Mouse (Mus musculus) embryo, embryonic 11.5 days (tissue): Measurements from ENCODE around the gene Sptb.
A peak's percentile ranks its signal among the peaks of the same experiment; 100 is the strongest.

Experiments used
- DNase-seq: peaks from one replicate; pipeline ENCODE4 v3.0.0-alpha.2; 2012; ENCODE audit warnings: low read depth, low spot score

Gene Sptb

DNA sequence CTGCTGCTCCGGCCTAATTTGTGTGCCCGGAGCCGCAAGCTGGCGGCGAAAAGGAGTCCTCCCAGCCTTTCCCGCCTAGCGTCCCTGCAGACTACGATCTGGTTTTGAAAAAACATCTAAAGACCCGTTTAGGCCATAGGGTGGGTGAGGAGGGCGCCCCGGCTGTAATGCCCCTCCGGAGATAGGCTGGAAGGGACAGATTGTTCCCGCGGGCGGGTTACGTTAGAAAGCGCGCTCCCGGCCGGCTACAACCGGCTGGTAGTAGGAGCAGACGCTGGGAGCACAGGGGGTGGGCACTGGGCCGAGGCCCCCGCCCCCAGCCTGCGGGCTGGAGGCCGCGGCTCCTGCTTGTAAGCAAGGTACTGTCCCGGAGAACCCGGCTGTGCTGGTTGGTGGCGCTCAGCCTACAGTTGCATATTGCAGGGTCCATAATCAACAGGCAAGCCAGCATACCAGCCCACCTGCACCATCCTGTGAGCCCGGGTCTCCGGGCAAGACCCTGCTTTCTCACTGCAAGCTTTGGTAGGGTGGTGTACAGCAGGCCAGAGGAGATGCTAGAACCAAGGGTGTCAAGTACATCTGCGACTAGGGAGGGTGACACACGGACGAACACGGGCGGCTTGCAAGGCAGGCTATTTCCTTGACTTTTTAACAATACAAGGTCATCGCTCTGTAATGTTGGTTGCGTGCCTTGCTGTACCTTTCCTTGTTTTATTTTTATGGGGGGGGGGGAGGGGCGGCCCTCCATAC, at the start of gene Sptb:
TSS of gene Sptb (minus strand) at position 197 of the 750 bp plus-strand sequence.
- DNase-seq = no peak

DNA sequence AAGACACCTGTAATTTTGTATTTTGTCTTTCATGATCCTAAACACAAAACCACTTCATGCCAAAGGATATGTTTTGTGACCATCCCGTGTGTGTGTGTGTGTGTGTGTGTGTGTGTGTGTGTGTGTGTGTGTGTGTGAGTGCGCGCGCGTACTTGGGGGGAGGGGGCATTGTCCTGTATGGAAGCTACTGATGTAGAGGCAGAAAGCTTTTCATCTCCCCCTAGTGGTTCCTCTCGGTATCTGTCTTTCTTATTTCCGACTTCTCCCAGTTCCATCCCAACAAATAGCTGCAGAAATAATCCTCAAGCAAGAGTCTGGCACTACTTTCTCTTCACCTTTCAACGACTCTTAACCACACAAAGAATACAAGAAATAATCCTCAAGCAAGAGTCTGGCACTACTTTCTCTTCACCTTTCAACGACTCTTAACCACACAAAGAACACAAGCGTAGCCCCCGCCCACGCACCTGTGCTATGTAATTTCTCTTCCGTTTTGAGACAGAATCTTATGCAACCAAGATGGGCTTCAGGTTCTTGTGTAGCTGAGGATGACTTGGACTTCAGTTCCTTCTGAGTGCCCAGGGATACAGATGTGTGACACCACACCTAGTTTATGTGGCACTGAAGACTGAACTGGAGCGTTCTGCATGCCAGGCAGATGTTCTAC, 42.4 kb upstream of the Sptb start:
- peak; percentile 29 for DNase-seq

DNA sequence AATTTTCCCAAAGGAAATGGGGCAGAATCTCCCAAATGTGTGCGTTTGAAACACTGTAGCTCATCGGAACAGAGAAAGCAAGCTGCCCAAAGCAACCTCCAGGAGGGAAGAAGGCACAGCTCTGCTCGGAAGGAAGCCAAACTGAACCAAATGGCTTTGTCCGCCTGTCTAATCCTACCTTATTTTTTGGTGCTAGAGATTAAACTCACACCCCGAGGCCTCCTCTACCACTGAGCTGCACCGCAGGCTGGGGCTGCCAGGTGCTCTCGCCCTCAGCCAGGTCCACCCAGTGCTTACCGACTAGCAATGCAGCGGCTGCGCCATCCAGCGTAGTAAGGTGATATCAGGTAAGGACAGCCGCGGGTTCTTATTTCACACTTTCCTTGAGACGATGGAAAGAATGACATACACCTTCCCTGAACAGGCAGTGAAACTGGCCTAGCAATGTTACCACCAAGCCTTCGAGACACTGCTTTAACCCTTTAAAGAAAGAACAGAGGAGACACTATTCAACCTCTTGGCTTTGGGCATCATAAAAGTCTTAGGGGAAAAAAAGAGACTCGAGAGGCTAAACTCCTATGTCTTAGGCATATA, 40.6 kb upstream of the Sptb start:
- DNase-seq = no peak

DNA sequence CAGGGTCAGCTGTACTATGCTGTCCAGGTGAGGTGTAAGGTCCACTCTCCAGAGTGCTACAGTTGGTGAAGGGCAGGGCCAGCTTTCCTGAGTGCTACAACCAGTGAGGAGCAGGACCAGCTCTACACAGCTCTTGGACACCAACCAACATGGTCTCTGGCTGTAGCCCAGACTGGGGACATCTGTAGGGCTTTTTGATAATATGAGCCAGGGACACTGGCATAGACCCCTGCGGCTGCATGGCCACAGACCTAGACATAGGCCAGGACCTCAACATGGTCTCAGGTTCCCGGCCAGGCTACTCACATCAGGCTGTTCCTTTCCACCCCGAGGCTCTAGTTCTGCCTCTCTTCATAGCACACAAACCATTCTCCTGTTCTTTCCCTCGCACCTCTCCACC, 17.6 kb upstream of the Sptb start:
- DNase-seq = no peak

DNA sequence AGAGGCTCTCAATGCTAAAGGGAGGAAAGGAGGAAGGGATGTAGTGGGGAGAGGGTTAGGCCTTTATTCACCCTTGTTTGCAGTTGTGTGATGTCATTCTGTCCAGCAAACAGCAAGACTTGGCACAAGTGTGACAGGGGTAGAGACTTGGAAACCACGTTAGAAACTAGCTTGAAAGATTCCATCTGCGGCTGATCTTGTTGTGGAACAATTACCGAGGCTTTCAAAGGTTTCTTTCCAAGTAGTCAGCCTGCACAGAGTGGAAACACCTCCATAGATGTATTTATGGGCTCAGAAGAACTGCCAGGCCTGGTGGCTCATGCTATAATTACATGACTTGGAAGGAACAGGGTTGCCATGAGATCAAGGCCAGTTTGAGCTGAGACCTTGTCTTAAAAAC, 11.7 kb upstream of the Sptb start:
- no peak for DNase-seq

DNA sequence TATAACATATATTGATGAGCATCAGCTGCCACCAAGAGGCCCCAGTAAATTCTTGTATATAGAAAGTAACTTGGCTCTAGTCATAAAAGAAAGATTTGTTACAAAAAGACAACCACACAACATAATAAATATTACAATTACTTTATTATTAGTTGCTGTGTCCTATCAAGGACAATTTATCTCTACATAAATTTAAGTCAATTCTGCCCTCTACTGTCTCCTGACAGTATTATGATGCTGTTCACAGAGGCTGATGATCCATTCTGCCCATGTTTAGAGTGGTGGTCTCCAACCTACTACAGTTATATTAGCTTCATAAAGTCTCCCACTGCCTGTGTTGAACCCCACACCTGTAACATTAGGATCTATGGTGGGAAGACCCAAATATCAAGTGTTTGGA, 10.2 kb upstream of the Sptb start:
- no peak for DNase-seq

DNA sequence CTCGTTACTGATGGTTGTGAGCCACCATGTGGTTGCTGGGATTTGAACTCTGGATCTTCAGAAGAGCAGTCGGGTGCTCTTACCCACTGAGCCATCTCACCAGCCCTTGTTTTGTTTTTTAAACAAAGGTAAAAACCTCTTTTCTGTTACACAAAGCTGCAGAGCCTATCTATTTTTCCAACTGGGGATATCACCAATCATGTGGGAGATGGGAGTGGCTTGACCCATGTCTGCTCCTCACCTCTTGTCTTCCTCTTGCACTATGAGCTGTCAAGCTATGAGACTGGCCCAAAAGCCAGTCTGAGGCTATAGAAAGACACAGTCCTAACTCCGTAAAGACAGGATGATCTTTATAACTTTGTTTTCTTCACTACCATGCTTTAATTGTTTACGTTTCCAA, 8.0 kb upstream of the Sptb start:
- no peak for DNase-seq

DNA sequence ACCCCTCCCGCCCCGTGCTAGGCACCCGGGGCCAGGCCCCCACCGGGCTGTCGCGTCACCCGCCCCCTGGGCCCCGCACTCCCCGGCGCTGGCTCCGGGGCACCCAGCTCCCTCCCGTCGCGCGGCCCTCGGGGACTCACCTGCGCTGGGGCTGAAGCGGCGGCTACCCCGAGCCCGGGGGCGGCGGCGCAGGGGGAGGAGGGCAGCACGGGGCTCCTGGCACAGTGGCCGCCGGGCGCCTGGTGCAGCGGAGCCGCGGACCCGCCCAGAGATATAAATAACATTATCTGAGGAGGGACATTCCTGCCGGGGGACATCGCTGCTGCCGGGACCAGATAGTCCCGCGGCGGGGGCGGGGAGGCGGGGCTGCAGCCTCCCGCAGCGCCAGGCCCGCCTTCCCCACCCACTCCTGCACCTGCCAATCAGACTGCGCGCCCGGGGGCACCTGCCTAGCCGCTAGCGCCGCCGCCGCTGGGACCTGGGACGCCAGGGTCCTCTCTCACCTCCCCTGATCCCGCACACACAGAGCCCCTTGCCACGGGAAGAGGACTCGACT, 474 bp downstream of the Sptb start:
- no peak for DNase-seq

DNA sequence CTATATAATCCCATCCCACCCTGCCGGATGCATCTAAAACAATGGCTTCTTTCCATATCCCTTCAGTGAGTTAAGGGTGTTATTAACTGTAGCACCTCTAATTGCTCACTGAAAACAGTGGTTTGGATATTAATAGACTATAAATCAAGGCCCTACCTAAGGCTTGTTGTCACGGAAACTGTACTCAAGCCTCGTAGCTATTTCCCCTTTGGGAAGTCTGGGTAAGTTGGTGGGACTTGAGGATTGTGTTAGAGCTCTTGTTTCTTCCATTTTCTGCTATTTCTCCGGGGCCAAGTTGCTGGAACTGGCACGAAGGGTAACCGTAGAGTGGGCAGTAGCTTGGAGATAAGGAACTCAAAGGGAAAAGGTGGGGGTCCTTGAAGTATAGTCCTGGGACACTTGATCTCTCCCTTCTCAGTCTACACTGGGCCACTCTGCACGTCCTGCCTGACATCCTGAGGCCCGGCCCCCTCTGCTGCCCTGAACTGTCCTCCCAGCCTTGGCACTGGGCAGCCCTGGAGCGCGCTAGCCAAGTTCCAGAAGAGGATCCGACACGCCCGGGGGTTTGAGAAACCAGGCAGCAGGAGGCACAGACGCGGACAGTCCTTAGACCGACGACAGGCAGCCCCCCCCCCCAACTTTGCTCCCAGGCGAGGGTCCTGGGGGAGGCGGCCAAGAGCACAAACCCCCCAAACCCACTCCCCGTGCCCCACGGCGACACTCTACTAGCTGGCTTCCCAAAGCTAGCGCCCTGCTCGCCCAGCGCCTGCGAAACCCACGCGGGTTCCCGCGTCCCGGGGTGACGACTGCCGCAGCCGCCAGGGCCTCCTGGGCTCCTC, 1.2 kb downstream of the Sptb start:
- no peak for DNase-seq

DNA sequence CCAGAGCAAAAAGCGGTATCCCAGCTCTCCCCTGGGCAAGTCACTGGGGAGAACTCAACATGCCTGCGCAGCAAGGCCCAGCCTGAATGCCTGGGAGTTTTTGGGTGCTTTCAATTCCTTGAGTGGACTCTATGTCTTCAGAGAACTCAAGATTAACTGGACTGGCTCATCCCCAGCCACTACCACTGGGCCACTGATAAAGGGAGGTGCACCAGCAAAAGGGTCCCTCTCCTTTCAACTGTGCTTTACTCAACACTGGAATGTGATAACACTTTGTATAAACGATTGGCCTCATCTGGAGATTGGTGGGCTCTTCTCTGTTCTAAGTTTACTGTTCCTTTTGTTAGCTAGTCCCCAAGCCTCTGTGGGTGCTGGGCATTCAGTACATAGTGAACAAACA, 2.2 kb downstream of the Sptb start:
- DNase-seq = no peak

DNA sequence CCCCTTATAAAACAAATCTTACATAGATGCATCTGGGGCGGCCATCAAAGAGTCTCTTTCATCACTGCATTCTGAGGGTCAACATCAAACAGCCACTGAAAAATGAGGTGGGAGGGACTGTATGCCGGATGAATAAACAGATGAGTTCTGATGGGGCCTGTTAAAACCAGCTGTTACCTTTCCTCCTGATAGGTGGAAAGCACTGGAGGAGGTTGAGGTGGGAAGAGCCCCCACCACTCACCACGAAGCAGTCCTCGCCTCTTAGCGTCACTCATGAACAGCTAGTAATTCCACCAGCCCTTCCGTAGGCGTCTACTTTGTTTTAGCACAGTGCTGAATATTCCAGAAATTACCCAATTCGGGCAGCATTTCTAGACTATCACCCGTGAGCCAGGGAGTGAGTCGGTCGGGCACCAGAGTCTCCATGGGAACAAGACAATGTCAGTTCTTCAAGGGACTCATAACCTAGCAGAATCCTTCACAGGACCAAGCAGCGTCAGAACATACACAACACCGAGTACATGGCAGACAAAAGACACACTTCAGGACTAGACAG, 13.9 kb downstream of the Sptb start:
- no peak for DNase-seq

DNA sequence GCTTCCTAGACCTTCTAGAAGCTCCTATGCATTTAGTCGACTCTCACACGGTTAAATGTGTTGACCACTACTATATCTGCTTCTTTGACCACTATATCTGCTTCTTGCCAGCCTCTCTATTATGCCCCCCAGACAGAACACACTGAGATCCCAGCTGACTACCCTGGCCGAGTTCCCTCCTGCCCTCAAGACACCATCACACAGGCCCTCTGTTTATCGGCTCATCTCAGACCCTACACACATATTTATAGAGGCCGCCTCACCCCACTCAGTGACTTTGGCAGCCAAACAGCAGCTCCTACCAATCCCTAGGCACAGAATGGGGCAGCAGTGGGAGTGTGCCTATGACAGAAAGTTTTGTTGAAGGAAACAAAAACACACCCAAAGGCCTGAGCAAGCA, 14.6 kb downstream of the Sptb start:
- no peak for DNase-seq

DNA sequence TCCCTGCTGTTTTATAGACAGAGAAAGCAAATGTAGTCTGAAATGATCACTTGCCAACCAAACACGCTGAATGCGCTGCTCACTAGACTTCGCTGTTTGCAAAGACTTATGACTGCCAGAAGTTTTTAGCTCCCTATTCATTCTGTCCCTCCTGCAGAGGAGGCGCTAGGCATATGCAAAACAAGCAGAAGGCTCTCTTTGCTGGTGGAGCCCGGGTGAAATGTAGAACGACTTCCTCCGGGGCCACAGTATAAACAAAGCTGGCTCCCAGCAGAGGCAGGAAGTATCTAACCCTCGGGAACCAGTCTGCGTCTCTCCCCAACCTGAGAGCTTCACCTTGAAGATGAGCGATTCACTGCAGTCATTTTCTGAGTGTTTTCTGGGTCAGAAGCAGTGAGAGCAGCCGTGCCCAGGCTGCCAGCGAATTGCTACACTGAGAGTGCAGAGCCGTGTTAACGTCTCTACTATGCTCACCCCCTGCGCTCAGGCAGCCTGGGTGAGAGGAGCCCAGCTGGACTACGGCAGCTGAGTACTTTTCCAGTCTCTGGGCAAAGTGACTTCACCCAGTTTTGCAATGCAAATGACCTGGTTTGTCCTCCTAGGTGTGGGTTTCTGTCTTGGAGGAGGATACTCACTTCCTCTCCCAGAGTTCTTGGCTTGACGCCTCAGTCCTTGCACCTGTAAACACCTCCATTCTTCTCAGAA, 15.4 kb downstream of the Sptb start:
- no peak for DNase-seq

DNA sequence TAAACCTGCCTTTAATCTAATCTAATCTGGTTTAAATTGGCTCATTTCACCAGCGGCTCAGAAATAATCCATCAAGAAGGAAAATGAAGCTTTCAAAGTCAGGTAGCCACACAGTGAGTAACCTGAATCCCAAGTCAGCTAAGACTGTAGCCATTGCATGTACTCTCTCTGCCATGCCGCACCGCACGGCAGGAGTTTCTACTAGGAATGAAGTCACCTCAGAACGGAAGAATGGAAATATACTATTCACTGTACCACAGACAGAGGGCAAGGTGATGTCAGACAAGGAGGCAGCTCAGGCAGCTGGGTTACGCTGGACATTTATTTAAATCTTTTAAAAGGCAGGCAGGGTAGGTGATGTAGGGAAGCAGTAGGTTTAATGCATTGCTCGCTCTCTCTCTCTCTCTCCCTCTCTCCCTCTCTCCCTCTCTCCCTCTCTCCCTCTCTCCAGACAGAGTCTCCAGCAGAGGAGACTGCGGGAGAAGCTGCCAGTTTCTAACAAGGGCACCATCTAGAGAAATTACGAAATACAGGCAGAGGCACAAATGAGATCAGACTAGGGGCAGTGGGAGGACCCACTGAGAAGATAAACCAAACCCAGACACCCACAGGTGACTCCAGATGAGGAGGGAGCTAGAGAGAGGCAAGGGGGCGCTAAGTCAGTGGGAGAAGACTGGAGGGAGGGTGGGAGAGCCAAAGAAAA, 22.7 kb downstream of the Sptb start:
- DNase-seq = no peak

DNA sequence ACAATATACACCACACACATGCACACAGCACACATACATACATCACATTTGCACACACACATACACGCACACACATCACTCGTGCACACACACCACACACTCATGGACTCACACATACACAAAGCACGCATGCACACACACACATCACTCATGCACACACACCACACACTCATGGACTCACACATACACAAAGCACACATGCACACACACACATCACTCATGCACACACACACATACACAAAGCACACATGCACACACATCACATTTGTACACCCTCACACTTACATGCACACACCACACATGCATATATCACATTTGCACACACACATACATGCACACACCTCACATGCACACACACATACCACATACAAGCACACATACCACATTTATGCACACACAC, 24.7 kb downstream of the Sptb start:
- no peak for DNase-seq

DNA sequence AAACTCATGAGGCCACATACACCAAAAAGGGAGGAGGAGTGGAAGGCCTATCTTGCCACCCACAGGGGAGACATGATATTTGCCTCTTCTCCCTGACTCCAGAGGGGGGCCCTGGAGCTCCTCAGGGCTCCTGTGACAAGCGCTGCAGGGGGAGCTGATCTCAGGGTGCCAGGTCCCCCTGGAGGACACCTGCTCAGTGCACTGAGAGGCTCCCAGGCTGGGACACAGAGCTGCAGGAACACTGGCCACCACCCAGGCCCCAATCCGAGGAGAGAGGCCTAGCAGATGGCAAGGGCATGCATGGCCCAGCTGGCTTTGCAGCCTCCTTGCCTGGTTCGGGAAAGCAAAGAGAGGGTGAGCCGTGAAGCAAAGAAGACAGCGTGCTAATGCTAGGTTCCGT, 25.9 kb downstream of the Sptb start:
- no peak for DNase-seq

DNA sequence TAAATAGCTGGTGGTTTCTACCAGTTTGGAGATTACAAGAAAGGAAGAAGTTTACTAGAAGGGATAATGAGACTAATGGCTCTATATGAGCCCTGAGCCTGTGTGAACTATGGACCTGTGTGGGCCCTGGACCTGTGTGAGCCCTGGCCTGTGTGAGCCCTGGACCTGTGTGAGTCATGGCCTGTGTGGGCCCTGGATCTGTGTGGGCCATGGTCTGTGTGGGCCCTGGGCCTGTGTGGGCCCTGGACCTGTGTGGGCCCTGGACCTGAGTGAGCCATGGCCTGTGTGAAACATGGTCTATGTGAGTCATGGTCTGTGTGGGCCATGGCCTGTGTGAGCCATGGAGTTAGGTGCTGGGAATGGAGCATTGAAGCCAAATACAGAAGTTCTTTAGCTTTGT, 28.4 kb downstream of the Sptb start:
- no peak for DNase-seq

DNA sequence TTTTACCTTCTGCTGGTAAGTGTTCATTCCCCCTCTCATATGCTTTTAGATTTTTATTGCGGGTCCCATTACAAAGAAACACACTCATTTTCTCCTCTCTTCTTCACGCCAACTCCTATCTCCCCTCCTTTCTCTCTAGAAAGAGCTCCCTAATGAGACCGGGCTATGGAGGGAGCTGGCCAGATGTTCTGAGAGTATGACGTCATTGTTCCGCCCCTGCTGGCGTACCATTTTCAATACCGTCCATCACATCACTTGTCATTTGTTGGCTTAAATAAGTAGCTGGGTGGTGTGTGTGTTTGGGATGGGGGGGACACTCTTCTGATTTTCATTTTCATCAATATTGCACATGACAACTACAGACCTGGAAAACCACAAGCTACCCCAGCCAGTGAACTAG, 33.3 kb downstream of the Sptb start:
- no peak for DNase-seq

DNA sequence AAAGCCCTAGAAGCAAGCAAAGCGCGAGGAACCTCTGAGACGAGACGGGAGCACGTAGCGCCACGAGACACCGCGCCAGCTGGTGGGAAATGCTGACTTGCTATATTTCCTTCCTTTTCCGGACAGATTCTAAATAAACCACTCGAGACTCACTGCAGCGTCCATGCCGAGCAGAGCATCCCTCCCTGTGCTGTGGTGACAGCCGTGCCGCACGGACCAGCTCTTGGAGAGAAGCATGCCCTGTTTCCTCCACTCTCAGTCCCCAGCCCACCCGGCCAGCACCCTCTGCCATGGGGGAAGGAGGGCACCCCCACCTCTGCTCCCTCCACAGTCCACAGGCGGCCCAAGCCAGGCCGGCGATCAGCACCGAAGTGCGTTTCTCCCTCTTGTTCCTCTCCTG, 33.9 kb downstream of the Sptb start:
- no peak for DNase-seq

DNA sequence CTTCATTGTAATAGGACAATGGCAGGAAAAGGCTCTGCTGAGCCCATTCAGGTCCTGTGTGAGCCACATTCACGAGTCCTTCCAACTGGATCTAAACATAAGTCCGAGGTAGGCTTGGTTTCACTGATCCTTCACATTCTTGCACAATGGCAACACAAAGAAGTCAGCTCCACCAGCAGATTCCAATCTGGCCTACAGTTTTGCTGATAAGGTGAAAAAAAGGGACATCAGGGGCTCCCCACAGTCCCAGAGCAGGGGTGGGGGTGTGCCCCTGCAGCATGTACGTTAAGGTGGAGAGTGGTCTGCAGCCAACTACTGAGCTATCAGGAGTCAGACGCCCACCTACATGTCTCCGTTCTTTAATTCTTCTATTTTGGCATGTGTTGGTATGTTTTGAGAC, 35.0 kb downstream of the Sptb start:
- no peak for DNase-seq
